Mouse (Mus musculus): ENCODE measurements around the gene Fbxo45. TPM values are rescaled to one million over a fixed set of nuclear protein-coding genes. Genes with fewer than 3 reads are reported as not detected.
"Not testable (repeated sequence)": the region's sequence is repeated elsewhere in the genome, so short reads cannot be mapped to it uniquely, and the experiment has no call there.

The Fbxo45 gene
- polyA plus RNA-seq, 1 experiment from 2014 or later, result 16.2 TPM

DNA sequence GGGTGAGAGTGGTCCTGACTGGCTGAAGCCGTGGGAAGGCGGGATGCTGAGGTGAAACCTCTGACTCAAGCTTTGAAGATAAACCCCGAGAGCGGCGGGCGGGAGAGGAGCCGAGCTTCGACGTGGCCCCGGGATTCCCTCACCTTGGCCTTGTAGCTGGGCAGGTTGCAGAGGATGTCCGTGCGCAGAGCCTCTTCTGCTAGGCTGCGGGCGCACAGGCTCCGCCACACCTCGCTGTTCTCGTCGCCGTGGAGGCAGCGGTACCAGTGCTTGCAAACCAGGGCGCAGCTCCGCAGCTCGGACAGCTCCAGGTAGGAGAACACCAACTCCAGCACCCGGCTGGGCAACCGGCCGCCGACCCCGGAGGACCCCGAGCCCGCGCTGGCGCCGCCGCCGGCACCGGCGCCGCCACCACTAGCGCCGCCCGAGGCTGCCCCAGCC, 587 bp downstream of the Fbxo45 start:
- H3K27ac ChIP-seq (ENCODE audit: poor library complexity, severe bottlenecking), result peak overlapping the region; percentile 94
- peak overlapping the region; percentile 92 for H3K9ac ChIP-seq
- ATAC-seq (ENCODE audit: insufficient number of reproducible peaks, low FRiP score), result peak; percentile 43
- under 1% methylated on average over 41 of the region's 41 CpGs for WGBS
- H3K4me2 ChIP-seq, result peak overlapping the region; percentile 73
- H3K4me3 ChIP-seq, result peak overlapping the region; percentile 86
- peaks cover 20% of the 10 kb centered on the region for H3K4me1 ChIP-seq (replicated peaks)
- no peaks in the 10 kb centered on the region for H3K36me3 ChIP-seq
- H3K9me3 ChIP-seq (replicated peaks), result no peaks in the 10 kb centered on the region
- no peaks in the 10 kb centered on the region for H3K27me3 ChIP-seq (replicated peaks)

DNA sequence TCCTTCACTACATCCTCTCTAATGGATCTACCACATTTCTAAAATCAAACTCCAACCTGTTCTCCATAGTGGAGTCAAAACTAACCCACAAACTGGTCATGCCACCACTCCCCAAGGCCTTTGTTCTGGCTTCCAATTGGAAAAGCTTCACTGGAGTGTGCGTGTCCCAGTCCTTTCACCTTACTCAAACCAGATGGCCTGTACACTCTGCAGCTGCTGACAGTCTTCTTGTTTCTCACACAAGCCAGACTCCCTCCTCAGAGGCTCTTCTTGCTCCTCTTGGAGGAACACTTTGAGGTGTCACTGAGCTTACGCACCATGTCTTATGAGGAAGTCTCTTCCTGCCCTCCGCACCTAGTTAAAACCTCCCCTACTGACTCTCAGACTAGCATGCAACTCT, 3.1 kb downstream of the Fbxo45 start:
- no peak overlapping the region for H3K9ac ChIP-seq
- peaks cover 25% of the 10 kb centered on the region for H3K4me1 ChIP-seq (replicated peaks)
- no peak overlapping the region for H3K27ac ChIP-seq (ENCODE audit: poor library complexity, severe bottlenecking)
- no peak for ATAC-seq (ENCODE audit: insufficient number of reproducible peaks, low FRiP score)
- H3K4me3 ChIP-seq, result no peak overlapping the region
- H3K4me2 ChIP-seq, result no peak overlapping the region
- H3K27me3 ChIP-seq (replicated peaks), result no peaks in the 10 kb centered on the region
- 69% methylated on average over 3 of the region's 3 CpGs for WGBS
- no peaks in the 10 kb centered on the region for H3K9me3 ChIP-seq (replicated peaks)
- peaks cover 8% of the 10 kb centered on the region for H3K36me3 ChIP-seq

DNA sequence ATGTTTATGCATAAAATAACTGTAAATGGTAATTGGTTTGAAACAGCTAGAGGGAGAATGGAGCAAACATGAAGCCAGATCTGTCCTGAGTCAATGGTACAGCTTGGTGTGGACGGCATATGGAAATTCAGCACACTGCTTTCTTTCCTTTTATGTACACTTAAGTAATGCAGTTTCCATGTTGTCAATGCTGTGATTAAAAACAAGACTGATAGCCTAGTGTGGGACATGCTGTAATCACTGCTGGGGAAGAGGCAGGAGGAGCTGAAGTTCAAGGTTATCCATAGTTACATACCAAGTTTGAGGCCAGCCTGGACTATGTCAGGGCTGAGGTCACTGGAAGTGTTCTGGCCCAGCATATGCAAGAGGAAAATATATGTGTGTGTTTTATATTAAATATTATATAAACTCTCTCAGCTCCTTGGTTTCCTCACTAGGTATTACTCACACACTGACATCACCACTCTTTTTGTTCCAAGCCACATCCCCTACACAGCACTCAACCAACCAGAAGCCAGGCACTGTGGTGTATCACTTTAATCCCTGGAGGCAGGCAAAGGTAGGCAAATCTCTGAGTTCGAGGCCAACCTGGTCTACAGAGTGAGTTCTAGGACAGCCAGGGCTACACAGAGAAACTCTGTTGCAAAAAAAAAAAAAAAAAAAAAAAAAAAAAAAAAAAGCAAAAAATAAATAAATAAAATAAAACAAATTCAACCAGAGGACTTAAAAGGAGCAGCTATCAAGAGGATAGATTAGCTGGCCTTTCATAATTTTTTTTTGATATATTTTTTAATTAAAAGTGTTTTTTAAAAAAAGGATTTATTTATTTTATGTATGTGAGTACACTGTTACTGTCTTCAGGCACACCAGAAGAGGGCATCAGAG, 7.3 kb downstream of the Fbxo45 start:
- no peak overlapping the region for H3K4me3 ChIP-seq
- no peaks in the 10 kb centered on the region for H3K27me3 ChIP-seq (replicated peaks)
- H3K4me2 ChIP-seq, result no peak overlapping the region
- no peak overlapping the region for H3K9ac ChIP-seq
- peak overlapping the region; percentile 51 for H3K27ac ChIP-seq (ENCODE audit: poor library complexity, severe bottlenecking)
- no peaks in the 10 kb centered on the region for H3K9me3 ChIP-seq (replicated peaks)
- 62% methylated on average over 2 of the region's 2 CpGs for WGBS
- ATAC-seq (ENCODE audit: insufficient number of reproducible peaks, low FRiP score), result no peak
- H3K4me1 ChIP-seq (replicated peaks), result peaks cover 18% of the 10 kb centered on the region
- peaks cover 26% of the 10 kb centered on the region for H3K36me3 ChIP-seq

DNA sequence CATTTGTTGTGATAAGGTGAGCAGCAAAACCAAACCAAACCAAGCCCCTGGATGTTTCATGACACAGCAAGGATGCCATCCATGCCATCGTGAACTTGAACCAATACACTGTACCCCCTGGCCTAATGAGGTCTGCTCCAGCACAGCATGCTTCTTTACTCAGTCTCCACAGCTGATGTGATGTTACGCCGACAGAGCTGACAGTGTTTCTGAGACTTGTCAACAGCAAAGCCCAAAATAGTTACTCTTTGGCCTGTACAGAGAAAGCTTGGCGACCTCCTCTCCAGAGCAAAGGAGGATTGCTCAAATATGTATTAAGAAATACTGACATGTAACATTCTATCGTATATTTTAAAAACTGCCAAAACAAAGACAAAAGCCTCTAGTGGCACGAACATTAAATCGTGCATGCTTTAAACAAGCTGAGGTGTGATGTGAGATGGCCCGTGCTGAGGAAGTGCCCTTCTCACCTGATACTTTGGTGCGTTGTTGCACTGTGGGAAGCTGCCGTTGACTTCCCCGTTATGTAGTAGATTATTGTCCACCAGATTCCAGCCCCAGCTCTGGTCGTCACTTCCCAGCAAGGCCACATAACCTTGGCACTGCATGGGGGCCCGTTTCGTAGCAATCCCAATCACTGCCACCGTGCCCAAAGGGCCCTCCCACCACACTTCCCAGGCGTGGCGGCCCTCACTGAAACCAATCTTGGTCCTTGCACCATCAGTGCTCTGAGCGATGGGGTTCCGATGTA, 8.9 kb downstream of the Fbxo45 start:
- Histone ChIP-seq H3K9me3 (replicated peaks) (no peaks in the 10 kb centered on the region), H3K4me2 (peak overlapping the region; percentile 20), H3K4me1 (replicated peaks) (peaks cover 18% of the 10 kb centered on the region), H3K27me3 (replicated peaks) (no peaks in the 10 kb centered on the region), H3K27ac (ENCODE audit: poor library complexity, severe bottlenecking) (peak overlapping the region; percentile 83), H3K4me3 (no peak overlapping the region), H3K9ac (no peak overlapping the region), H3K36me3 (peaks cover 36% of the 10 kb centered on the region)
- ATAC-seq (ENCODE audit: insufficient number of reproducible peaks, low FRiP score), result no peak; the same call in 1 of the 2 replicates
- WGBS, result 61% methylated on average over 19 of the region's 19 CpGs

DNA sequence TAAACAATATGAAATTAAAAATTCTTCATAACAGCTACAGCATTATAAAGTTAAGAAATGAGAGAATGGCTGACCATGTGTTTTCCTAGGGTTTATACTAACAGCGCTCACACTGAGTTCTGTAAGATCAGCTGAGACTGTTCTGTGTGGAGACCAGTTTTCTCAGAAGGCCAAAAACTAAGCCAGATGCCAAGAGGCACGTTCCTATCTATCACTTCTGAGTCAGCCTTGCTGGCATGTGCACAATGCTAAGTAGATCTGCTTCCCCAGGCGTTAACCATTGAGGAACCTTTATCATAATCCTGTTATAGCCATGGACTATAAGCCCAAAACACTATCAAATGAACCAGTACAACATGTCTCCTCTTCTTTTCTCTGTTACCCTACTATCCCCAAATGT, 14.9 kb downstream of the Fbxo45 start:
- H3K27ac ChIP-seq (ENCODE audit: poor library complexity, severe bottlenecking); ATAC-seq (ENCODE audit: insufficient number of reproducible peaks, low FRiP score); H3K4me1 ChIP-seq (replicated peaks); H3K27me3 ChIP-seq (replicated peaks); H3K4me3 ChIP-seq; H3K9ac ChIP-seq; H3K4me2 ChIP-seq; H3K9me3 ChIP-seq (replicated peaks): not testable (repeated sequence)
- peaks cover 28% of the 10 kb centered on the region for H3K36me3 ChIP-seq
- 52% methylated on average over 3 of the region's 3 CpGs for WGBS

DNA sequence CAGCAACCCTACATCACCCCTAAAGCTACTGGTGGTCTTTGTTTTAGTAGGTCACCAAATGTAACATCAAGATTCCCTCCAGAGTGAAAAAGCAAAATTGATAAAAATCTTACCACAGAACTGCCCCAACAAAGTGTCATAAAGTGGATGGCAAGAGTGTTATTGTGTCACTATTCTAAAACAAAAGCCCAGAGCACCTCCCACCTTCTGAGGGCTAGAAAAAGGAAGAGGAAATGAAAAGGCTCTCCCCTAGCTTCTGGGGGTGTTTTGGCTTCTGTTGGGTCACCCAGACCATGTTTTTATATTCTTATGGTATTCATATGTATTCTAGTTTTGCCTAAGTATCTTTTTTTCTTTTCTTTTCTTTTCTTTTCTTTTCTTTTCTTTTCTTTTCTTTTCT, 24.6 kb downstream of the Fbxo45 start:
- Histone ChIP-seq H3K4me2 (no peak overlapping the region), H3K9me3 (replicated peaks) (0 out of 2 replicates have a peak, but pooled peaks cover 2% of the 10 kb centered on the region), H3K27ac (ENCODE audit: poor library complexity, severe bottlenecking) (no peak overlapping the region), H3K36me3 (no peaks in the 10 kb centered on the region), H3K4me1 (replicated peaks) (no peaks in the 10 kb centered on the region), H3K9ac (no peak overlapping the region), H3K27me3 (replicated peaks) (no peaks in the 10 kb centered on the region), H3K4me3 (no peak overlapping the region)
- no peak for ATAC-seq (ENCODE audit: insufficient number of reproducible peaks, low FRiP score)

DNA sequence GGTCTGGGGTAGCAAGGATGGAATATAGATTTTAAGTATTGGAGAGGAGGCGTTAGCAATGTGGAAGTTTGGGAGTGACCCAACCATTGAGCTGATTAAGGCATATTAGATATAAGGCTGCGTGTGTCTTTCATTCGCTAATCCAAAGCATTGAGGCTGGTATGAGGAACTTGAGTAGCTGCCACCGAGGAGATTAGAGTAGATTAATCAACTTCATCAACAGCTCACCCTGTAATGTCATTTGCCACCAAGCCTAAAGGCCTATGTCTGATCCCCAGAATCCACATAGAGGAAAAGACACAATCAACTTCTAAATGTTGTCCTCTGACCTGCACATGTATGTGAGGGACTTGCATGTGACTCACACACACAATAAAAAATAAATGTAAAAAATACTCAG, 25.2 kb downstream of the Fbxo45 start:
- H3K27ac ChIP-seq (ENCODE audit: poor library complexity, severe bottlenecking), result no peak overlapping the region
- H3K27me3 ChIP-seq (replicated peaks), result no peaks in the 10 kb centered on the region
- no peak overlapping the region for H3K4me2 ChIP-seq
- no peaks in the 10 kb centered on the region for H3K36me3 ChIP-seq
- 0 out of 2 replicates have a peak, but pooled peaks cover 2% of the 10 kb centered on the region for H3K9me3 ChIP-seq (replicated peaks)
- H3K9ac ChIP-seq, result no peak overlapping the region
- H3K4me3 ChIP-seq, result no peak overlapping the region
- no peaks in the 10 kb centered on the region for H3K4me1 ChIP-seq (replicated peaks)
- WGBS, result 72% methylated on average over 4 of the region's 4 CpGs
- ATAC-seq (ENCODE audit: insufficient number of reproducible peaks, low FRiP score), result no peak

DNA sequence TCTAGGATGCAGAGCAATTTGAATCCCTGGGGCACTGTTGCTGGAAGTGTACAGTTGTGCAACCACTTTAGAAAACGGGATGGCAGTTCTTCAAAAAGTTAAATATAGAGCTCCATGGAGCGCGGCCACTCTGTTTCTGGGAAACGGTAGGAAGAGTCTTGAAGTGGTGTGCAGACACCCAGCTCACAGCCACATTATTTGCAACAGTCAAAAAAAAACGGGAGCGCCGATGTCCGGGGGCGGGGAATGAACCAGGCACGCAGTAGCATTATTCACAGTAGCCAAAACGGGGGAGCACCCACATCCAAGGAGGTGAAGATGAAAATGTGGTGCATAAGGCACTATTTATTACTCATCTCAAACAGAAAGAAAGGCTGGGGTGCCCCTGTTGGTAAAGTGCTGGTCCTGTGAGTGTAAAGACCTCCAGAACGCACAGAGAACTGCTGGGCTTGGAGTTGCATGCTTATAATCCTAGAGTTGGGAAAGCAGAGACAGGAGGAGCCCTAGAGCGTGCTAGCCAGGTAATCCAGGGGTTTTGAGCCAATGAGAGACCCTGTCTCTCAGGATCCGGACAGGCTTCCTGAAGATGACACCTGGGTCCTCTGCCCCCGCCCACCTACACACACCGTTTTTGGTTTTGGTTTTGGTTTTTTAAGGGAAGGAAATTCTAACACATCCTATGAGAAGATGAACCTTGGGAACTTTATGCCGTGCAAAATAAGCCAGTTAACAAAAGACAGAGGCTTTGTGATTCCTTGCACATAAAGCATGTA, 32.0 kb downstream of the Fbxo45 start:
- Histone ChIP-seq H3K4me3 (no peak overlapping the region), H3K27ac (ENCODE audit: poor library complexity, severe bottlenecking) (no peak overlapping the region), H3K27me3 (replicated peaks) (no peaks in the 10 kb centered on the region), H3K9ac (no peak overlapping the region), H3K4me2 (peak overlapping the region; percentile 6; the same call in 1 of the 2 replicates), H3K4me1 (replicated peaks) (no peaks in the 10 kb centered on the region; the same call in 1 of the 2 replicates), H3K36me3 (no peaks in the 10 kb centered on the region), H3K9me3 (replicated peaks) (0 out of 2 replicates have a peak, but pooled peaks cover 2% of the 10 kb centered on the region)
- no peak for ATAC-seq (ENCODE audit: insufficient number of reproducible peaks, low FRiP score)
- 63% methylated on average over 17 of the region's 17 CpGs for WGBS

DNA sequence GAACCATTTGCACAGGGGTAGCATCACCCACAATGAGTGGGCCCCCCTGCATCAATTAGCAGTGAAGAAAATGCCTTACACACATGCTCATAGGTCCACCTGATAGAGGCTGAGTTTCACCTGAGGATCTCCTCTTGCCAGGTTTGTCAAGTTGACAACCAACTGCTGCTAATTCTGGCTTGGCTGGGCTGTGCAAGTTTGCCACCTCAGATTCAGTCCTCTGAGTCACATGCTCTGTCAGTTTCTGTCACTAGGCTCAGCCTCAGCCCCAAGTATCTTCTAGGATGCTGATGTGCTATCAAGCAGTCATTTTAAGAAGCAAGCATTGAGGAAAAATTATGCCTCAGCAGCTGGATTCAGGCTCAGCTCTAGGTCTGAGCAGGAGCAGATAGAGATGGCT, 32.8 kb downstream of the Fbxo45 start:
- Histone ChIP-seq H3K9me3 (replicated peaks) (peaks cover 9% of the 10 kb centered on the region), H3K27ac (ENCODE audit: poor library complexity, severe bottlenecking) (0 out of 2 replicates have a peak overlapping the region, but pooled peaks have one; percentile 2), H3K9ac (no peak overlapping the region), H3K4me1 (replicated peaks) (no peaks in the 10 kb centered on the region; the same call in 1 of the 2 replicates), H3K4me2 (no peak overlapping the region), H3K27me3 (replicated peaks) (no peaks in the 10 kb centered on the region), H3K36me3 (no peaks in the 10 kb centered on the region), H3K4me3 (no peak overlapping the region)
- no peak for ATAC-seq (ENCODE audit: insufficient number of reproducible peaks, low FRiP score)

DNA sequence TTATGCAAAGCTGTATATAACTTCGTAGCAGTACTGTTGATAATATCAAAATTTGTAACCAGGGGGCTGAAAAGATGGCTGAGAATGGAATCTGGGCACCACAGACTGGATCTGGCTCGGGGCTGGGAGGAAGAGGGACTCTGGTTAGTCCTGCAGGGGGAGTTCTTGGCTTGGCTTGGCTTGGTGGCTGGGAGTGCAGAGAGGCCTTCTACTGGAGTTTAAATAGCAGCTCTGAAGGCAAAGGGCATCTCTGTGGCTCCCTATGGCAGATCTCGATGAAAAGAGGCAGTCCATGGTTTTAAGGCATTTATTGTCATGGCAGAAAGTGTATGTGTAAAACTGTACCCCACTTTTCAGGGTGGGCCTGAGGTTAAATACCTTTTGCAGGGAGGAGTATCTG, 42.1 kb downstream of the Fbxo45 start:
- Histone ChIP-seq H3K27ac (ENCODE audit: poor library complexity, severe bottlenecking) (no peak overlapping the region), H3K4me3 (no peak overlapping the region), H3K4me2 (no peak overlapping the region), H3K36me3 (no peaks in the 10 kb centered on the region), H3K4me1 (replicated peaks) (no peaks in the 10 kb centered on the region), H3K9ac (no peak overlapping the region), H3K9me3 (replicated peaks) (peaks cover 13% of the 10 kb centered on the region), H3K27me3 (replicated peaks) (no peaks in the 10 kb centered on the region)
- ATAC-seq (ENCODE audit: insufficient number of reproducible peaks, low FRiP score), result no peak
- 52% methylated on average over 3 of the region's 3 CpGs for WGBS

DNA sequence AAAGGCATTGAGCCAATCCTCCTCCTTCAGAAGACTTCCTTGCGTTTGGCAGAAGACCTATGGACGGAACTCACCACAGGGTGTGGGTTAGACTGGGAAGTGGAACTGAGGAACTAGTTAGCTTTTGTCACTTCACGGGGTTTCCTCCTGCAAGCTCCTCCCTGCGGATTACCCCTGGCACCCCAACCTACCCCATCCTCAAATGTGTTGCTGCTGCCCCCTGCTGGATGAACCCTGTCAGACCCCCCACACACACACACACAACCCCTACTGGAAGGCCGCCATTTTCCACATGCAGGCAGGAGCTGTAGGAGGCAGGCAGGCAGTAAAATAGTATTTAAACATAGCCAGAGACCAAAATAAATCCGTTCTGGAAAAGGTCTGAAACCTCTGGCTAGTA, 44.3 kb downstream of the Fbxo45 start:
- Histone ChIP-seq H3K27me3 (replicated peaks) (no peaks in the 10 kb centered on the region), H3K4me2 (no peak overlapping the region), H3K4me1 (replicated peaks) (no peaks in the 10 kb centered on the region), H3K4me3 (no peak overlapping the region), H3K27ac (ENCODE audit: poor library complexity, severe bottlenecking) (no peak overlapping the region), H3K9ac (no peak overlapping the region), H3K36me3 (no peaks in the 10 kb centered on the region), H3K9me3 (replicated peaks) (peaks cover 3% of the 10 kb centered on the region; the same call in 1 of the 2 replicates)
- WGBS, result 66% methylated on average over 6 of the region's 6 CpGs
- no peak for ATAC-seq (ENCODE audit: insufficient number of reproducible peaks, low FRiP score)

Data from heart, embryonic 12.5 days (tissue).